Mouse (Mus musculus): ENCODE measurements around the gene Ifna1.

Ifna1 gene

DNA sequence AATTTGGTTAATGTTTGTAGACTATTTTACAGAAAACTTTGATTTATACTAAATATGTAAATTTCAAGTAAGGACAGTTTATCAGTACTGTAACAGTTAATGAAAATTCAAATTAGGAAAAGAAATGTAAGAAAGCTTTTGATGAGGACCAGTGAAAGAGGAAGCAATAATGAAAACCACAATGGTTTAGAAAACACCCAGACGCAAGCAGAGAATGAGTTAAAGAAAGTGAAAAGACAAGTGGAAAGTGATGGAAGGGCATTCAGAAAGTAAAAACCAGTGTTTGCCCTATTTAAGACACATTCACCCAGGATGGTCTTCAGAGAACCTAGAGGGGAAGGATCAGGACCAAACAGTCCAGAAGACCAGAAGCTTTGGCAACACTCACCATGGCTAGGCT lies at the start of gene Ifna1:
Gene Ifna1 (plus strand): TSS at position 390 of the 400 bp plus-strand sequence.
- 80% methylated on average over 1 of the region's 1 CpGs for WGBS

- no CpG with 5 or more reads among the region's 29 CpGs for WGBS
These were observed 46.9 kb upstream of the Ifna1 start, which contains the start of gene Gm13287 for GRCm38 (mm10) chr4:88802954-88803353. Gene Gm13287 (plus strand): TSS chr4:88803254.

GRCm38 (mm10) chr4:88805231-88805630 lies 44.7 kb upstream of the Ifna1 start, which contains the start of gene Gm13288:
Gene Gm13288 (plus strand): TSS chr4:88805531.
- no CpG with 5 or more reads among the region's 8 CpGs for WGBS

GRCm38 (mm10) chr4:88805761-88806160 lies 44.1 kb upstream of the Ifna1 start:
- WGBS: 0% methylated on average over 13 of the region's 34 CpGs

DNA sequence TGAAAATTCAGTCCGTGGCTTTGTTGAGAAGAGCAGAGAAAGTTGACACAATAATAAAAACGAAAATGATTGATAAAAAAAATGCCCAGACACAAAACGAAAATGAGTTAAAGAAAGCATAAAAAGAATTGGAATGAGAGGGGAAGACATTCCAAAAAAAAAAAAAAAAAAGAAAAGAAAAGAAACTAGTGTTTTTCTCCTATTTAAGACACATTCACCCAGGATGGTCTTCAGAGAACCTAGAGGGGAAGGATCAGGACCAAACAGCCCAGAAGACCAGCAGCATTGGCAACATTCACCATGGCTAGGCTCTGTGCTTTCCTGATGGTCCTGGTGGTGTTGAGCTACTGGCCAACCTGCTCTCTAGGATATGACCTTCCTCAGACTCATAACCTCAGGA lies 34.0 kb upstream of the Ifna1 start, which contains the start of gene Ifna7:
Gene Ifna7 (plus strand): TSS at position 301 of the 400 bp plus-strand sequence.
- 64% methylated on average over 3 of the region's 3 CpGs for WGBS

DNA sequence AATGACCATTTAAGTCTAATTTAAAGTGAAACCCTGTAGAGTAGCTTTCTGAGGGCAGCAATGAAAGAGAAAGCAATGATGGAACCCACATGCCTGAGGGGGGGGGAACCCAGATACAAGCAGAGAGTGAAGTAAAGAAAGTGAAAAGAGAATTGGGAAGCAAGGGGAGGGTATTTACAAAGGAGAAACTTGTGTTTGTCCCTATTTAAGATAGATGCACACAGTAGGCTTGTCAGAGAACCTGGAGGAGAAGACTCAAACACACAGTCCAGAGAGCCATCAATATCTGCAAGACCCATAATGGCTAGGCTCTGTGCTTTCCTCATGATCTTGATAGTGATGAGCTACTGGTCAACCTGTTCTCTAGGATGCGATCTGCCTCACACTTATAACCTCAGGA lies 30.2 kb upstream of the Ifna1 start, which contains the start of gene Ifna11:
Gene Ifna11 (plus strand): TSS at position 301 of the 400 bp plus-strand sequence.
- WGBS: 90% methylated on average over 1 of the region's 1 CpGs

GRCm38 (mm10) chr4:88822995-88823394 lies 26.9 kb upstream of the Ifna1 start:
- WGBS: 21% methylated on average over 4 of the region's 4 CpGs

GRCm38 (mm10) chr4:88827116-88827515 lies 22.8 kb upstream of the Ifna1 start, which contains the start of gene Ifna6:
Gene Ifna6 (plus strand): TSS chr4:88827416.

DNA sequence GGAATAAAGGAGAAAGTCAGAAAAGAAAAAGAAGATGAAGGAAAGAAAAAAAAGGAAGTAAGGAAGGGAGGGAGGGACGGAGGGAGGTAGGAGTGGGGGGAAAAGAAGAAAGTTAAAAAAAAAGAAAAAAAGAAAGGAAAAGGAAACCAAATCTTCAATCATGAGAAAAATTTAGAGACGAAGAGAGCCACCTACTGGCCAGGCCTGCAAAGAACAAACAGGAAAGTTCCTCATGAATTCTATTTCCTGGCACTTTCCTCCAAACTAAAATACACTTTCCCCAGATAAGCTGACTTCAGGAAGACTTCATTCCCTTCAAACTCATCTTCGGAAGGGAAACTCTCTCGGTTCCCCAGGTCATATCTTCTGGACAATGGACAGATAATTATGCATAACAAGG lies 19.4 kb upstream of the Ifna1 start:
- 21% methylated on average over 4 of the region's 4 CpGs for WGBS

GRCm38 (mm10) chr4:88835225-88835624 lies 14.7 kb upstream of the Ifna1 start, which contains the start of gene Ifna5:
Gene Ifna5 (plus strand): TSS chr4:88835525.
- 88% methylated on average over 1 of the region's 1 CpGs for WGBS

DNA sequence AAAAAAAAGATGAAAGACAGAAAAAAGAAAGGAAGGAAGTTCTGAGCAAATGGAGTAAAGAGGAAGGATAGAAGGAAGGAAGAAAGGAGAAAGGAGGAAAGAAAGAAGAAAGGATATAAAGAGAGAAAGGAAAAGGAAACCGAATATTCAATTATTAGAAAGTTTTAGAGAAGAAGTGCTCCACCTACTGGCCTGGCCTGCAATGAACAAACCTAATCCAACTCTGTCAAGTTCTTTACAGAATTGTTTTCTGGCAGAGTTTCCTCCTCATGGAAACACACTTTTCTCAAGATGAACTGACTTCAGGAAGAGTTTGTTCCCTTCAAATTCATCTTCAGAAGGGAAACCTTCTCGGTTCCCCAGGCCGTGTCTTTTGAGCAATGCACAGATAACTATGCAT lies 11.1 kb upstream of the Ifna1 start:
- WGBS: 38% methylated on average over 3 of the region's 3 CpGs

- WGBS: 65% methylated on average over 3 of the region's 3 CpGs
These were observed 9.8 kb upstream of the Ifna1 start for GRCm38 (mm10) chr4:88840058-88840457.

- whole genome bisulfite sequencing: 76% methylated on average over 2 of the region's 2 CpGs
These were observed 8.4 kb upstream of the Ifna1 start, which contains the start of gene Ifna4 for GRCm38 (mm10) chr4:88841438-88841911. Gene Ifna4 (plus strand): TSS chr4:88841861.

- WGBS: 19% methylated on average over 2 of the region's 2 CpGs
These were observed 4.6 kb upstream of the Ifna1 start for GRCm38 (mm10) chr4:88845334-88845733.

- 67% methylated on average over 4 of the region's 4 CpGs for WGBS
These were observed 1.3 kb downstream of the Ifna1 start for GRCm38 (mm10) chr4:88851026-88851763.

DNA sequence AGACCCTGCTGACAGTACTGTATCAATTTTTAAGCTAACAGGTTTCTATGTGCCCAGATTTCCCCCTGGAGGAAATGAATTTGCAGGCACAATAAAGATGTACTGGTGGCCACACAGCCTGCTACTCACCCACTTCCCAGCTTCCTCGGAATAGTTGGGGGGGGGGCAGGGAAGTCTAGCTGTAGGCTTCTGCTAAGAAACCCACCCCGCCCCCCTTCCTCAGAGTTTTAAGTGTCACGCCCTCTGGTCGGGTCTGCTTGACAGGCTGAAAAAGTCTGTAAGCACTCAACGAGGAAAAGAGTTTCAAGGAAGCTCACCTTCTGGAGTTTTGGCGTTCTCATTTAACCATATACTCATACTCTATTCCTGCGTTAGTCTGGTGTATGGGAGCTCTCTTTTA lies 13.4 kb downstream of the Ifna1 start:
- 32% methylated on average over 7 of the region's 7 CpGs for WGBS

GRCm38 (mm10) chr4:88864599-88864998 lies 14.7 kb downstream of the Ifna1 start:
- 75% methylated on average over 9 of the region's 9 CpGs for WGBS

GRCm38 (mm10) chr4:88865011-88865569 lies 15.2 kb downstream of the Ifna1 start:
- WGBS: 74% methylated on average over 6 of the region's 6 CpGs

DNA sequence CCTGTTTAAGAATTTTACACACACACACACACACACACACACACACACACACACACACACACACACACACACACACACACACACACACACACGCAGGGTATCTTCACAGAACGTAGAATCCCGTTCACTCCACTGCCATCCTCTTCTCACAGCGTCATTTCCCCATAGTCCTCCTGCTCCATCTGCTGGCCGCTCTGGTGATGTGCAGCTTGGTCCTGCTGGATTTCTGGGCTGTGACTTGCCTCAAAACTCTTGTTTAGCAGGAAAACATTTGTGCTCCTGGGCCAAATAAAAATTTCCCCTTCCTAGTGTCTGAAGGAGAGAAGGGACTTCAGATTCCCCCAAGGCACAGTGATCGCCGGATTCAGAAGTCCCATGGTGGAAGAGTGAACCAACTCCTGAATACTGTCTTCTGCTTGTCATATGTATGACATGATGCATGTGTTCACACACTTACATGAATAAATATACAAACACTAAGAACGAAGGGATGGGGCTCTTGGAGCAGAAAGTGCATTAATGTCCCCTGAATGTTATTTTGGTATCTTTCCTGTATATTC lies 17.6 kb downstream of the Ifna1 start:
- 2% methylated on average over 8 of the region's 8 CpGs for WGBS

- WGBS: 7% methylated on average over 31 of the region's 31 CpGs
These were observed 18.3 kb downstream of the Ifna1 start for GRCm38 (mm10) chr4:88867926-88868911.

DNA sequence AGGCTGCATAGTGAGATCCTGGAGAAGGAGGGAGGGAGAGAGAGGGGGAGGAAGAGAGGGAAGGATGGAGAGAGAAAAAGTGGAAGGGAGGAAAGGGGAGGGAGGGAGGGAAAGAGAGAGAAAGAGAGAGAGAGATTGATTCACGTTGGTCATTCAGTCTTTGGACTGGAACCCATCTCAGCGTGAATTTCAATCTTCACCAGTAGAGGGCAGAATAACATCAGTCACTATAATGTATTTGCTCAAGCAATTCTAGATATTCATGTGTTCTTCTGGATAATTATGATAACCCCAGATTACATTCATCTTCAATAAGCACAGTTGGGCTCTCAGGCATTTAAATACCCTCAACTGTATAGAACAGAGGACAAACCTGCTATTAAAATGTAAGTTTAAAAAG lies 22.8 kb downstream of the Ifna1 start:
- 1% methylated on average over 2 of the region's 2 CpGs for WGBS

All from cerebral cortex, adult 2 months (tissue).